Mouse (Mus musculus): ENCODE measurements around the gene 2310007B03Rik. TPM values are rescaled to one million over a fixed set of nuclear protein-coding genes. Genes with fewer than 3 reads are reported as not detected.

Gene 2310007B03Rik
- total and polyA plus RNA-seq, 2 experiments: 0.20 TPM; not detected in 1

DNA sequence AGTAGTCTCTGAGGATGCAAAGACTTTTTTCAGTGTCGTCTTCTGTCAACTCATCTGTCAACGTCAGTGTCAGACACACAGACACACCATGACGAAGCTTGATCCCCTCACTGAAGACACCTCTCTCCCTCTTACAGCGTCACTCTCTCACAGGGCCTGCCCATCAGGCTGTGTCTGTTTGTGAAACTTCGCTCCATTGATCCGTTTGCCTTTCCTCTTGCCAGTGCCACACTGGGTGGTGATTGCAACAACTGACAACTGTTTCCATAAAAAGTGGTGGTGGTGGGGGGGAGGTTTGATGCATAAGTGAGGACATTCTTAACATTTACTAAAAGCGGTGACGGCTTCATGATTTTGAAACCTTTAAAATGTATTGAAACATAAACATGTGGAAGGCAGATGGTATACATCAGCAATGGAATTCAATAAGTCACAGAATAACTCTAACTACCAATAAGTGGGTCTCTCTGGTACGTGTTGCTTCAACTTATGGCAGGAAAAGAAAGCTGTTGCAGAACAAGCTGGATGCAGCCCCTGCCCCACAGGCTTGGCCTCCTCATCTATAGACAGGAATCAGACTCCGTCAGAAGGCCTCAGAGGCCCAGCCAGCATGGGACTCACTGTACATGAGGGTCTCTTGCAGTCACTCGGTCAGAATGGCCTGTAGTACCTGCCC is 37.4 kb downstream of the 2310007B03Rik start:
- Histone ChIP-seq H3K79me2 (ENCODE audit: control insufficient read depth, insufficient read depth, low read length) (no peaks in the 10 kb centered on the region), H3K9ac (ENCODE audit: low read depth, low read length) (no peak overlapping the region), H3K4me3 (ENCODE audit: insufficient read depth, low read depth, low read length) (no peak overlapping the region), H3K36me3 (ENCODE audit: control insufficient read depth, insufficient read depth, low read length) (no peaks in the 10 kb centered on the region), H3K4me1 (ENCODE audit: control insufficient read depth, insufficient read depth, low read length) (peaks cover 17% of the 10 kb centered on the region), H3K27me3 (ENCODE audit: control insufficient read depth, insufficient read depth, low read length) (no peaks in the 10 kb centered on the region), H3K27ac (replicated peaks; ENCODE audit: insufficient read depth, low read depth, low read length) (peak overlapping the region; percentile 56)
- no peak for TF ChIP-seq POLR2A (IDR thresholded peaks at IDR 0.05; ENCODE audit: extremely low read depth, insufficient read depth, low read length)
- no peak for TF ChIP-seq CTCF (IDR thresholded peaks at IDR 0.05; ENCODE audit: low read depth, low read length)
- peak; percentile 88 for DNase-seq (ENCODE audit: extremely low read depth, low read depth, low spot score)
- 36% methylated on average over 11 of the region's 11 CpGs for WGBS

DNA sequence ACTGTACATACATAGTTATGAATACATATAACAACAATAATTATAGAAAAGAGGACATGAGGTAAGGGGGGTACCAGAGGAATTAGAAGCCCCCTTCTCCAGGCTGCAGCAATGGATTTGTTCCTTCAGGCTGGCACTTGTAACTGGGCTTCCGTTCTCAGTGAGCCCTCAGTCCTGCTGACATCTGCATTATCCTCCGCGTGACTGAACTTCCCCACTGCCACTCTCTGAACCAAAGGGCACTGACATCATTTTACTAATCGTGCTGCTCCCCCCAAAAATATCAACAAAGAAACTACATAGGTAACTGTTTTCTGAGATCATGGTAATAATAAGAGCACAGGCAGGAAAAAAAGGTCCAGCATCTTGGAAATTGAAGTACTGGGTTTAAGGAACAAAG is 41.9 kb downstream of the 2310007B03Rik start:
- Histone ChIP-seq H3K4me1 (ENCODE audit: control insufficient read depth, insufficient read depth, low read length) (peaks cover 6% of the 10 kb centered on the region), H3K27me3 (ENCODE audit: control insufficient read depth, insufficient read depth, low read length) (no peaks in the 10 kb centered on the region), H3K36me3 (ENCODE audit: control insufficient read depth, insufficient read depth, low read length) (no peaks in the 10 kb centered on the region), H3K4me3 (ENCODE audit: insufficient read depth, low read depth, low read length) (no peak overlapping the region), H3K9ac (ENCODE audit: low read depth, low read length) (no peak overlapping the region), H3K79me2 (ENCODE audit: control insufficient read depth, insufficient read depth, low read length) (no peaks in the 10 kb centered on the region), H3K27ac (replicated peaks; ENCODE audit: insufficient read depth, low read depth, low read length) (no peak overlapping the region)
- DNase-seq (ENCODE audit: extremely low read depth, low read depth, low spot score): no peak
- no peak for TF ChIP-seq CTCF (IDR thresholded peaks at IDR 0.05; ENCODE audit: low read depth, low read length)
- no peak for TF ChIP-seq POLR2A (IDR thresholded peaks at IDR 0.05; ENCODE audit: extremely low read depth, insufficient read depth, low read length)
- 62% methylated on average over 4 of the region's 4 CpGs for WGBS

DNA sequence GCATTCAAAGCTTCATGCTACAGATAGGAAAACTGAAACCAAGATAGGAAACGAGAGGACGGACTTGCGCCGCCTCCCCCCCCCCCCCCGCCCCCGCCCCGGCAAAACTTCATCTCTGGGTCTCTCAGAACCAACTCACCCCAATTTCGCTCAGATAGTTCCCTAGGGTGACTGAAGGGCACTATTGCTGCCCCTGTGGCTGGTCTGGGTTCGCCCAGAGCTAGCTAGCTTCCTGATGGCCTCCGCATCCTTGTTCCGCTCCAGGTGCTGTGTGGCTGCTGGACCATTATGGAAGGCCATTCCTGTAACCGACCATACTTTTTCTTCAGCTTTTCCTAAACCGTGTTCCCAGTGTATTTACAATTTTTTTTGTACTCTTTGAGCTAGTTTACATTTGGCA is 45.3 kb downstream of the 2310007B03Rik start:
- Histone ChIP-seq H3K27ac (replicated peaks; ENCODE audit: insufficient read depth, low read depth, low read length) (no peak overlapping the region), H3K4me1 (ENCODE audit: control insufficient read depth, insufficient read depth, low read length) (no peaks in the 10 kb centered on the region), H3K27me3 (ENCODE audit: control insufficient read depth, insufficient read depth, low read length) (no peaks in the 10 kb centered on the region), H3K36me3 (ENCODE audit: control insufficient read depth, insufficient read depth, low read length) (no peaks in the 10 kb centered on the region), H3K79me2 (ENCODE audit: control insufficient read depth, insufficient read depth, low read length) (no peaks in the 10 kb centered on the region), H3K4me3 (ENCODE audit: insufficient read depth, low read depth, low read length) (peak overlapping the region; percentile 8; the same call in 1 of the 2 replicates), H3K9ac (ENCODE audit: low read depth, low read length) (no peak overlapping the region; the same call in 1 of the 2 replicates)
- no peak for TF ChIP-seq CTCF (IDR thresholded peaks at IDR 0.05; ENCODE audit: low read depth, low read length)
- TF ChIP-seq POLR2A (IDR thresholded peaks at IDR 0.05; ENCODE audit: extremely low read depth, insufficient read depth, low read length): no peak
- 35% methylated on average over 13 of the region's 13 CpGs for WGBS
- DNase-seq (ENCODE audit: extremely low read depth, low read depth, low spot score): no peak

DNA sequence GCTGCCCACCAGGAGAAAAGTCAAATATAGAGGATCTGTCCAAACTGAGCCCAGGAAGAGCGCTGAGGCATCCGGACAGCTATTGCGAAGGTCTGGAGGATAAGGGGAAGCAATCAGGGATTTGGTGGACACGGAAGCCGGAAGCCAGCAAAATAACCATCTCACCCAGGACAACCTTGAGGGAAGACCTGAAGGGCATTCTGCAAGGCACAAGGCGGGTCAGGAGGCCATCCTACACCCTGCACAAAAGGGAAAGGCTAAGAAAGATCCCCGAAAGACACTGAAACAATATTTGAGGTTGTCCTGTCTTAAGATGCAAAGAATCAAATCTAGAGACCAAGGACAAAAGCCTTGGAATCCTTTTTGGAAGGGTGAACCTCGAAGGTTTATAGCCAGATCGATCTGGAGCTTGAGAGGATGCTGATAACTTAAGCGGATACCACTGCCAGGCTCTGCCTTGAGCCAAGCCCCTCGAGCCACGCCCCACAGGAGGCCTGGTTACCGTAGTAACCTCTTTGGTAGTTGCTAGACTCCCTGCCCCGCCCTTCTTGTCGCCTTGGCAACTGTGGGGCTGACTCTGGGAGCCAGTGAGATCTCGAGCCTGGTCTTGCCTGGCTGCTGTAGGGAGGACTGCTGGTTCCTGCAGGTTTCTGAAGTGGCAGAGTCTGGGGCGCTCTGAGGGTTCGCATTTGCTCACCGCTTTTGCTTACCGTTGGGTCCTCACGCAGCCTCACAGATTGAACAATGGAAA is 45.9 kb downstream of the 2310007B03Rik start:
- Histone ChIP-seq H3K27me3 (ENCODE audit: control insufficient read depth, insufficient read depth, low read length) (no peaks in the 10 kb centered on the region), H3K36me3 (ENCODE audit: control insufficient read depth, insufficient read depth, low read length) (no peaks in the 10 kb centered on the region), H3K79me2 (ENCODE audit: control insufficient read depth, insufficient read depth, low read length) (no peaks in the 10 kb centered on the region), H3K4me3 (ENCODE audit: insufficient read depth, low read depth, low read length) (peak overlapping the region; percentile 8; the same call in 1 of the 2 replicates), H3K27ac (replicated peaks; ENCODE audit: insufficient read depth, low read depth, low read length) (no peak overlapping the region), H3K9ac (ENCODE audit: low read depth, low read length) (no peak overlapping the region; the same call in 1 of the 2 replicates), H3K4me1 (ENCODE audit: control insufficient read depth, insufficient read depth, low read length) (no peaks in the 10 kb centered on the region)
- TF ChIP-seq POLR2A (IDR thresholded peaks at IDR 0.05; ENCODE audit: extremely low read depth, insufficient read depth, low read length): no peak
- TF ChIP-seq CTCF (IDR thresholded peaks at IDR 0.05; ENCODE audit: low read depth, low read length): no peak
- 38% methylated on average over 21 of the region's 21 CpGs for WGBS
- no peak for DNase-seq (ENCODE audit: extremely low read depth, low read depth, low spot score)

DNA sequence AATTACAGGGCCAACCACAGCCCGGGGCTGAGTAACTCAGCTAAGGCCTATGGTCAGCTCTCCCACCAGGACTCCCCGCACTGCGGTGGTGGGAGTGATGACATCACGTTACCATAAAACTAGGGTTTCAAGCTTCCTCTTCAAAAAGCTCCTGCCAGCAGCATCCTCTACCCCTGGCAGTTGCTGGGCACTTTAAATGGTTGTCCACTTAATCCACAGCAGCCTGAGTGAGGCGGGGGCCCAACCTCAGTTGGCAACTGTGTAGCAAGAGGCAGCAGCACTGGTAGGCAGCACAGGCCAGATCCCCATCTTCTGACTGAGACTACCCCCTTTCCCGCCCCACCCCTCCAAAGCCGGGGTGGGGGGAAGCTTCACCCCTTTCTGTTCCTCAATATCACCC is 58.0 kb downstream of the 2310007B03Rik start:
- Histone ChIP-seq H3K27ac (replicated peaks; ENCODE audit: insufficient read depth, low read depth, low read length) (no peak overlapping the region), H3K79me2 (ENCODE audit: control insufficient read depth, insufficient read depth, low read length) (no peaks in the 10 kb centered on the region), H3K4me3 (ENCODE audit: insufficient read depth, low read depth, low read length) (no peak overlapping the region), H3K4me1 (ENCODE audit: control insufficient read depth, insufficient read depth, low read length) (peaks cover 5% of the 10 kb centered on the region; the same call in 1 of the 2 replicates), H3K36me3 (ENCODE audit: control insufficient read depth, insufficient read depth, low read length) (no peaks in the 10 kb centered on the region), H3K9ac (ENCODE audit: low read depth, low read length) (no peak overlapping the region), H3K27me3 (ENCODE audit: control insufficient read depth, insufficient read depth, low read length) (peaks cover 24% of the 10 kb centered on the region)
- TF ChIP-seq POLR2A (IDR thresholded peaks at IDR 0.05; ENCODE audit: extremely low read depth, insufficient read depth, low read length) (no peak), CTCF (IDR thresholded peaks at IDR 0.05; ENCODE audit: low read depth, low read length) (no peak)
- 80% methylated on average over 7 of the region's 7 CpGs for WGBS
- DNase-seq (ENCODE audit: extremely low read depth, low read depth, low spot score): no peak

Data from liver, adult 2 months (tissue).